Mouse (Mus musculus): ENCODE results near the gene Scel. TPM values are rescaled to one million over a fixed set of nuclear protein-coding genes. Genes with fewer than 3 reads are reported as not detected.

Scel gene
- polyA plus RNA-seq, 1 experiment, result not detected

DNA sequence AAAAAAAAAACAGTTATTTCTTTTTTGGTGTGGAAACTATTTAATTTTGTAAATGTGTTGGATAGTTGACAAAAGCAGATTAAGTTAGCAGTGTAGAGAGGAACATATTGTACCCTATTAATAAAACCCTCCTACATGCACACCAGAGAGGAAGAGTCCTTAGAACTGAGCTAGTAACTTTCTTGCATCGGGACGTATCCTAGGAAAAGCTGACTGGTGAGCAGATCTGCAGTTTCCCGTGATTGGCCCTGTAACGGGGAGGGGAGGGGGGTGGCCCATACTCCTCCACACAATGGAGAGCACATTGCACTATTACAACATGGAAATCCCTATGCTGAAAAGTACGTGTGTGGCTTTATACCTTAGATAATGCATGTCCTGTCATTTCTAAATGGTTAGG, 82.7 kb downstream of the Scel start:
- Histone ChIP-seq H3K27me3 (ENCODE audit: control insufficient read depth, insufficient read depth, low read length) (no peaks in the 10 kb centered on the region), H3K4me3 (ENCODE audit: low read depth, low read length) (no peak overlapping the region), H3K27ac (ENCODE audit: insufficient read depth, low read depth, low read length) (no peak overlapping the region), H3K36me3 (ENCODE audit: control insufficient read depth, insufficient read depth, low read length) (no peaks in the 10 kb centered on the region), H3K4me1 (ENCODE audit: control insufficient read depth, insufficient read depth, insufficient read length, low read length) (no peaks in the 10 kb centered on the region)
- TF ChIP-seq POLR2A (IDR thresholded peaks at IDR 0.05; ENCODE audit: low read depth, low read length), result no peak
- TF ChIP-seq CTCF (IDR thresholded peaks at IDR 0.05; ENCODE audit: extremely low read depth, insufficient read length, insufficient replicate concordance, low read depth, low read length), result no peak
- 64% methylated on average over 5 of the region's 5 CpGs for WGBS

DNA sequence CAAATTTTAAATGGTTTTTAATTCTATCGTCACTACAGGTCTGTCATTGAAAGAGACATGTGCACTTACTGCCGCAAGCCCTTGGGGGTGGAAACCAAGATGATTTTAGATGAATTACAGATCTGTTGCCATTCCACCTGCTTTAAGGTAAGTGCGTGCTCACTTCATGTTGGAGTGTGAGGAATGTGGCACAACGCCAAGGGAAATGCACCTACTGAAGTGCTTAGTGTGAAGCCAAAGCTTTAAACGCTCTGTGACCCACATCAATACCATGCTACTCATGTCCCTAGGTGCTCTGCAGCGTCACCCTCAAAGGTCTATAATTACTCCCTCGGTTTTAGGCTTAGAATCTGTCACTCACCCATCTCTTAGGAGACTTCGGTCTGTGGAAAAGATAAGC, 94.9 kb downstream of the Scel start:
- no peak for TF ChIP-seq POLR2A (IDR thresholded peaks at IDR 0.05; ENCODE audit: low read depth, low read length)
- TF ChIP-seq CTCF (IDR thresholded peaks at IDR 0.05; ENCODE audit: extremely low read depth, insufficient read length, insufficient replicate concordance, low read depth, low read length), result no peak
- Histone ChIP-seq H3K4me1 (ENCODE audit: control insufficient read depth, insufficient read depth, insufficient read length, low read length) (no peaks in the 10 kb centered on the region), H3K36me3 (ENCODE audit: control insufficient read depth, insufficient read depth, low read length) (no peaks in the 10 kb centered on the region), H3K4me3 (ENCODE audit: low read depth, low read length) (no peak overlapping the region), H3K27me3 (ENCODE audit: control insufficient read depth, insufficient read depth, low read length) (no peaks in the 10 kb centered on the region), H3K27ac (ENCODE audit: insufficient read depth, low read depth, low read length) (no peak overlapping the region)
- 84% methylated on average over 8 of the region's 8 CpGs for WGBS

DNA sequence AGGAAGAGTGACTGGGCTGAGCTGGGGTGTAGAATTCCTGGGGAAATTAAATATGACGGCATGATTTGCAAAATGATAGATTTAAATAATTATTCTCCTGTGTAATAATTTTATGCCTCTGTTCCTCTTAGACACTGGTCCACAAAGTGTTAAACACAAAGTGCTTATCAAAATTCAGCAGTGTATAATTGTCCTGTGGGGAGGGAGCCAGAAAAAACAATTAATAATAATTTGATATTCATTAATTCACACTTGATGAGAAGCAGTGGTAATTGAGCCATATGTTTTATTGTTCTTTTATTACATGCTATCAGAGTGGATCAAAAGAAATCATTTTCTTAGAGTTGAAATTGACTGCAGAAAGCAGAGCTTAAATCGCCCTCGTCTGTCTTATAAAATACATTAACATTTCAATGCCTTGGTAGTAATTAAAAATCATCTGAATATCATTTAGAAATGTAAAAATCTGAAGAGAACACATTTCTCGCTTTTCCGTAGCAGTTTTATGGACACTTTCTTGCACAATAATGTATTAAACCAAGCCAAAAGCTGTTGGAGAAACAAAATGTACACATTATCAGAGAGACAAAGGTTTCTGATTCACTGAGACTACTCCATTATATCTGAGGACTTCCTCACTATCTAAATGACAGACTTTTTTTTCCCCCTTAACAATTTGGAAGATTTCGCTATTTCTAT, 100.6 kb downstream of the Scel start:
- no peaks in the 10 kb centered on the region for H3K4me1 ChIP-seq (ENCODE audit: control insufficient read depth, insufficient read depth, insufficient read length, low read length)
- no peaks in the 10 kb centered on the region for H3K27me3 ChIP-seq (ENCODE audit: control insufficient read depth, insufficient read depth, low read length)
- 78% methylated on average over 6 of the region's 6 CpGs for WGBS
- no peak overlapping the region for H3K27ac ChIP-seq (ENCODE audit: insufficient read depth, low read depth, low read length)
- TF ChIP-seq POLR2A (IDR thresholded peaks at IDR 0.05; ENCODE audit: low read depth, low read length), result no peak
- TF ChIP-seq CTCF (IDR thresholded peaks at IDR 0.05; ENCODE audit: extremely low read depth, insufficient read length, insufficient replicate concordance, low read depth, low read length), result no peak
- no peak overlapping the region for H3K4me3 ChIP-seq (ENCODE audit: low read depth, low read length)
- no peaks in the 10 kb centered on the region for H3K36me3 ChIP-seq (ENCODE audit: control insufficient read depth, insufficient read depth, low read length)

DNA sequence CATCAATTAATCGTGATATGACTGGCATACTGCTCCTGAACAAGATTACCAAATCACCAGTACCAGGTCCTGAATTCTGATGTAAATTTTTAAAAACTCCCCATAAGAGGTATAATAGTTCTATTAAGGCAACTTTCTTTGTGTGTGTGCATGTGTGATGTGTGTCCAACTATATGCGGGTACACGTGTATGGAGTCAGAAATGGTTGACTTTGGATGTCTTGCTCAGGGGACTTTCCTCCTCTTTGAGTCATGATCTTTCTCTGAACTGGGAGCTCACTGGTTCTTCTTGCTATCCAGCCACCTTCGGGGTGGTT, 101.1 kb downstream of the Scel start:
- H3K4me1 ChIP-seq (ENCODE audit: control insufficient read depth, insufficient read depth, insufficient read length, low read length), result no peaks in the 10 kb centered on the region
- H3K4me3 ChIP-seq (ENCODE audit: low read depth, low read length), result no peak overlapping the region
- H3K36me3 ChIP-seq (ENCODE audit: control insufficient read depth, insufficient read depth, low read length), result no peaks in the 10 kb centered on the region
- TF ChIP-seq CTCF (IDR thresholded peaks at IDR 0.05; ENCODE audit: extremely low read depth, insufficient read length, insufficient replicate concordance, low read depth, low read length) (no peak), POLR2A (IDR thresholded peaks at IDR 0.05; ENCODE audit: low read depth, low read length) (no peak)
- WGBS, result 89% methylated on average over 4 of the region's 4 CpGs
- no peak overlapping the region for H3K27ac ChIP-seq (ENCODE audit: insufficient read depth, low read depth, low read length)
- H3K27me3 ChIP-seq (ENCODE audit: control insufficient read depth, insufficient read depth, low read length), result no peaks in the 10 kb centered on the region

DNA sequence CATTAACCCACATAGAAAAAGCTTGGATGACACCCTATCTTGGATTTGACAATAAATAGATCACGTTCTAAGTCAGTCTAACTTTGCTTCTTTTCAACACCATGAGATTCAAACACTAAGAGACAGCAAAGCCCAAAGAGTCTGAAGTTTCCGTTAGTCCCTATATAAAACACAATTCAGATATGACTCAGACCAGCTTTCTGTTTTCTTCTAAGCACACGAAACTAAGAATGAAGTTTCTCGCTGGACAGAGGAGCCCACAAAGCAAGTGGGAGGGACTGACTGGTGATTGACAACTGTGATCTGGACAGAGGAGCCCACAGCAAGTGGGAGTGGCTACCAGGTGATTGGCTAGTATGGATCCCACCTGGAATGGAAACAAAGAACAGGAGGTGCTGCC, 106.6 kb downstream of the Scel start:
- H3K4me3 ChIP-seq (ENCODE audit: low read depth, low read length), result no peak overlapping the region
- no peaks in the 10 kb centered on the region for H3K4me1 ChIP-seq (ENCODE audit: control insufficient read depth, insufficient read depth, insufficient read length, low read length)
- H3K27ac ChIP-seq (ENCODE audit: insufficient read depth, low read depth, low read length), result no peak overlapping the region
- H3K36me3 ChIP-seq (ENCODE audit: control insufficient read depth, insufficient read depth, low read length), result no peaks in the 10 kb centered on the region
- no peaks in the 10 kb centered on the region for H3K27me3 ChIP-seq (ENCODE audit: control insufficient read depth, insufficient read depth, low read length)
- TF ChIP-seq POLR2A (IDR thresholded peaks at IDR 0.05; ENCODE audit: low read depth, low read length) (no peak), CTCF (IDR thresholded peaks at IDR 0.05; ENCODE audit: extremely low read depth, insufficient read length, insufficient replicate concordance, low read depth, low read length) (no peak)
- WGBS, result 81% methylated on average over 4 of the region's 4 CpGs

DNA sequence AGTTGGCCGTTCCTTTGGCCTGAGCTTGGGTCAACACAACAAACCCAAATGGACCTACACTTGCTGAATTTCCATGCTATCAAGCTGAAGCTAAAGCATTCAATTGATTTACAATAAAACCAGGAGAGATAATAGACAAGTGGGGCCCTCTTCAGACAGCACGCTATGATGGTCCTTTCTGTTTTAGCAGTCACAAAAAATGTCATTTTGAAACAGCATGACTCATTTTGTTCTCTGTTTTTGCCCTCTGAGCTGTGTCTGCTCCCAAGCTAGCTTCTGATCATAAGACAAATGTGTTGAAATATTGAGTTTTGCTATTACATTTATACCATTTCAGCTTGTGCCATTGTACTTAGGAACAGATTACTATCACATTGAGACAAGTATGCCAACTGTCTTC, 108.1 kb downstream of the Scel start:
- WGBS, result 81% methylated on average over 2 of the region's 2 CpGs

DNA sequence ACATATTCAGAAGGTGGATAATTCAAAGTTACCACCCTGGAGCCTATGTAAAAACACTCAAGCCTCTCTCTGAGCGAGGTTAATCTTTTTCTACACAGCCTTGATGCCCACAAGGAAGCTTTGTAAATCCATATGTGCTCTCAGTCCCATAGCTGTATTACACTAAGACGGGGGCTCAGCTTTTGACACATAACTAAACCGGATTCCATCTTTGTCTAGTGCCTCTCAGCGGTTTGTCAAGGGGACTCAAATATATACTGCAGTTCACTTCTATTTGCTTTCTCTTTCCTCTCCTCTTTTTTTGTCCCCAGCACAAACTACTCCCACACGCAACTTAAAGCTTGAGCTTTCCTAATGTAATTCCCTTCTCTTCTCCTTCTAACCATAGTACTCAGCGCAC, 113.0 kb downstream of the Scel start:
- no peak overlapping the region for H3K27ac ChIP-seq (ENCODE audit: insufficient read depth, low read depth, low read length)
- TF ChIP-seq POLR2A (IDR thresholded peaks at IDR 0.05; ENCODE audit: low read depth, low read length) (no peak), CTCF (IDR thresholded peaks at IDR 0.05; ENCODE audit: extremely low read depth, insufficient read length, insufficient replicate concordance, low read depth, low read length) (no peak)
- 89% methylated on average over 6 of the region's 6 CpGs for WGBS
- H3K36me3 ChIP-seq (ENCODE audit: control insufficient read depth, insufficient read depth, low read length), result no peaks in the 10 kb centered on the region
- H3K4me1 ChIP-seq (ENCODE audit: control insufficient read depth, insufficient read depth, insufficient read length, low read length), result no peaks in the 10 kb centered on the region
- no peak overlapping the region for H3K4me3 ChIP-seq (ENCODE audit: low read depth, low read length)
- no peaks in the 10 kb centered on the region for H3K27me3 ChIP-seq (ENCODE audit: control insufficient read depth, insufficient read depth, low read length)

More for the DNA sequence above, 108.1 kb downstream of the Scel start:
- Histone ChIP-seq H3K4me1 (ENCODE audit: control insufficient read depth, insufficient read depth, insufficient read length, low read length) (no peaks in the 10 kb centered on the region), H3K27ac (ENCODE audit: insufficient read depth, low read depth, low read length) (no peak overlapping the region), H3K36me3 (ENCODE audit: control insufficient read depth, insufficient read depth, low read length) (no peaks in the 10 kb centered on the region), H3K27me3 (ENCODE audit: control insufficient read depth, insufficient read depth, low read length) (no peaks in the 10 kb centered on the region), H3K4me3 (ENCODE audit: low read depth, low read length) (no peak overlapping the region)
- no peak for TF ChIP-seq POLR2A (IDR thresholded peaks at IDR 0.05; ENCODE audit: low read depth, low read length)
- no peak for TF ChIP-seq CTCF (IDR thresholded peaks at IDR 0.05; ENCODE audit: extremely low read depth, insufficient read length, insufficient replicate concordance, low read depth, low read length)
